Mouse (Mus musculus) midbrain, embryonic 11.5 days (tissue): ENCODE results near the gene Frmd7. TPM values are rescaled to one million over a fixed set of nuclear protein-coding genes. Genes with fewer than 3 reads are reported as not detected.

Experiments
- ATAC-seq: fragments of 200-750 bp; cut with Nextera tagmentation; 2 replicates; pipeline ENCODE4 v1.8.0; 2017; ENCODE audit warnings: moderate TSS enrichment, moderate library complexity; ENCODE audit not compliant: low FRiP score
- DNase-seq: peaks from one replicate; pipeline ENCODE4 v3.0.0; 2015; ENCODE audit warnings: low spot score; ENCODE audit errors: missing footprints
- H3K27ac ChIP-seq: fragments of 300-500 bp; sonication (generic); 2 replicates; pipeline ENCODE4 v1.5.1; 2014; ENCODE audit warnings: low read depth, low read length
- H3K27me3 ChIP-seq: fragments of 300-500 bp; sonication (generic); 2 replicates; pipeline ENCODE4 v1.6.1; 2014; ENCODE audit warnings: mild to moderate bottlenecking, low read length, moderate library complexity, mixed read lengths; ENCODE audit not compliant: control insufficient read depth, insufficient read depth
- H3K36me3 ChIP-seq: fragments of 300-500 bp; sonication (generic); 2 replicates; pipeline ENCODE4 v1.6.1; 2014; ENCODE audit warnings: mild to moderate bottlenecking, low read length, moderate library complexity, mixed read lengths; ENCODE audit not compliant: control insufficient read depth, insufficient read depth
- H3K4me1 ChIP-seq: fragments of 300-500 bp; sonication (generic); 2 replicates; pipeline ENCODE4 v1.6.1; 2014; ENCODE audit warnings: low read length; ENCODE audit not compliant: control insufficient read depth, insufficient read depth
- H3K4me2 ChIP-seq: fragments of 300-500 bp; sonication (generic); 2 replicates; pipeline ENCODE4 v1.6.1; 2014; ENCODE audit warnings: mild to moderate bottlenecking, moderate library complexity
- H3K4me3 ChIP-seq: fragments of 300-500 bp; sonication (generic); 2 replicates; pipeline ENCODE4 v1.5.1; 2014; ENCODE audit warnings: low read depth, low read length
- H3K9ac ChIP-seq: fragments of 300-500 bp; sonication (generic); 2 replicates; pipeline ENCODE4 v1.6.1; 2014; ENCODE audit warnings: low read length
- H3K9me3 ChIP-seq: fragments of 300-500 bp; sonication (generic); 2 replicates; pipeline ENCODE4 v1.6.1; 2016; ENCODE audit warnings: low read length; ENCODE audit not compliant: control insufficient read depth
- WGBS: fragments of 180-500 bp; shearing (Covaris S2); extraction: QIAGEN DNeasy Blood & Tissue Kit; methylation state at CpG from one replicate; pipeline ENCODE4 v1.1.7; 2014; 5-methylcytosine and 5-hydroxymethylcytosine counted together
- polyA plus RNA-seq: library from polyadenylated mRNA; unstranded; fragments of >200 nt; fragmentation: Nextera tagmentation; extraction: Ambion mirVana; gene quantifications from 2 replicates; pipeline ENCODE4 v1.2.1, GENCODE M21; 2014

The Frmd7 gene
- polyA plus RNA-seq, 1 experiment from 2014 or later = not detected

GRCm38 (mm10) chrX:50962955-50963354 is 20.4 kb upstream of the Frmd7 start:
- Histone ChIP-seq H3K4me1 (no peaks in the 10 kb centered on the region), H3K27ac (no peak overlapping the region), H3K9me3 (no peaks in the 10 kb centered on the region), H3K9ac (no peak overlapping the region), H3K36me3 (no peaks in the 10 kb centered on the region), H3K27me3 (no peaks in the 10 kb centered on the region), H3K4me3 (no peak overlapping the region), H3K4me2 (no peak overlapping the region)
- DNase-seq (no peak), ATAC-seq (no peak)
- 86% methylated on average over 6 of the region's 6 CpGs for WGBS

DNA sequence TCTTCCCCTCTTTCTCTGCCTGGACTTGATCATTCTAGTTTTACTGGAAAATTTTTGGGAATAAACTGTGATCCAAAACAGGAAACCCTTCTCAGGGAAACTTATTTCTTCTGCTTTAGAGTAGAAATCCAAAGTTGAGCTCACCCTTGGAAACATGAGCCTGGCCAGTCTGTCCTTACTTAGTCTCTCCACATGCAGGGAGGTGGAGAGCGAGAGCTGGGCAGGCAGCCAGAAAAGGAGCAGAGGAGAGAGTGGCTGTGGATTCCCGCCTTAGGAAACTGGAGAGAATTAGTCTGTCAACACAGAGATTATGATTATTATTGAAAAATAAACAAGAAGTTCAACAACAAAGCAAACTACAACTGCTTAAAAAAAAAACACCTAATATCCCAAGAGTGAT is 6.1 kb upstream of the Frmd7 start:
- no peak overlapping the region for H3K27ac ChIP-seq
- no peak overlapping the region for H3K4me3 ChIP-seq
- WGBS = 59% methylated on average over 2 of the region's 2 CpGs
- no peaks in the 10 kb centered on the region for H3K36me3 ChIP-seq
- no peak overlapping the region for H3K4me2 ChIP-seq
- no peak for DNase-seq
- H3K4me1 ChIP-seq = no peaks in the 10 kb centered on the region
- no peaks in the 10 kb centered on the region for H3K27me3 ChIP-seq
- no peaks in the 10 kb centered on the region for H3K9me3 ChIP-seq
- H3K9ac ChIP-seq = no peak overlapping the region
- no peak for ATAC-seq

DNA sequence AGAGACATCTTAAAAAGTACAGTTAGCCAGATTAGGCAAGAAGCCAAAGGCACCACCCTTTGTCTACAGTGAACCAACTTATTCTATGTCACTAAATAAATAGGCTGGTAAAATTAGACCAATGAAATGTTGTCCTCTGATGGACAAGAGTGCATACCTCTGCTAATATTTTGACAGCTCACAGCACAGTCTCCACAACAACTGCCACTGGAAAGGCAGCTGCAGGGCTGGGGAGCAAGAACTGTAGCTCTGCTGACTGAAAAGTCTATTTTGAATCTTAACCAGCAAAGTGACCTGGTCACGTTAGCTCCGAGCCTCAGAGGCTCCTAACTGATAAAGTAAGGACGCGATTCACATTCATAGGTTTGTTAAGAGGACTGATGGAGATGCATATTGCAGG is 5.6 kb upstream of the Frmd7 start:
- ATAC-seq (no peak), DNase-seq (no peak)
- H3K4me2 ChIP-seq = no peak overlapping the region
- H3K9ac ChIP-seq = no peak overlapping the region
- 92% methylated on average over 4 of the region's 4 CpGs for WGBS
- no peak overlapping the region for H3K4me3 ChIP-seq
- no peaks in the 10 kb centered on the region for H3K27me3 ChIP-seq
- no peaks in the 10 kb centered on the region for H3K36me3 ChIP-seq
- H3K27ac ChIP-seq = no peak overlapping the region
- H3K9me3 ChIP-seq = no peaks in the 10 kb centered on the region
- H3K4me1 ChIP-seq = no peaks in the 10 kb centered on the region

- 95% methylated on average over 3 of the region's 3 CpGs for WGBS
- no peak overlapping the region for H3K9ac ChIP-seq
- H3K4me2 ChIP-seq = no peak overlapping the region
- H3K4me3 ChIP-seq = no peak overlapping the region
- H3K4me1 ChIP-seq = no peaks in the 10 kb centered on the region
- DNase-seq (no peak), ATAC-seq (no peak)
- H3K9me3 ChIP-seq = no peaks in the 10 kb centered on the region
- H3K36me3 ChIP-seq = no peaks in the 10 kb centered on the region
- no peaks in the 10 kb centered on the region for H3K27me3 ChIP-seq
- H3K27ac ChIP-seq = no peak overlapping the region
Observed at GRCm38 (mm10) chrX:50937117-50937516, 5.4 kb downstream of the Frmd7 start.

DNA sequence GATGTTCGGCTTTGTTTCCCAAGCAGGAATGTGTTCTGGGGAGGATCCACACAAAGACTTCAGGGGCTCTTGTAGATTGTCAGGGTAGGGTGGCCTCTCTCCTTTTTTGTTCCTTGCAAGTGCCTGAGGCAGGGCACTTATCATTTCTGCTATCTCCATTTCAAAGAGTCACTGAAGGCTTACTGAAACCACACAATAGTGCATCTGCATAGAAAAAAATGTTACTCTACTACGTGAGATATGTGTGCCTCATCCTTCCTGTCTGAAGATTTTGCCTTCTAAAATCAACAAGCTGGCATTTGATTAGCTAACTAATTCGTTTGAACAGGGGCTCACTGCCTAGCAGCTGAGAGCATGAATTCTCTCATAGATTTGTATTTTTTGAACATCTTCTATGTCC is 12.2 kb downstream of the Frmd7 start:
- H3K4me2 ChIP-seq = no peak overlapping the region
- H3K9me3 ChIP-seq = no peaks in the 10 kb centered on the region
- H3K27me3 ChIP-seq = no peaks in the 10 kb centered on the region
- no peak for DNase-seq
- no peaks in the 10 kb centered on the region for H3K36me3 ChIP-seq
- no peak overlapping the region for H3K9ac ChIP-seq
- H3K27ac ChIP-seq = no peak overlapping the region
- ATAC-seq = no peak
- no peaks in the 10 kb centered on the region for H3K4me1 ChIP-seq
- 42% methylated on average over 3 of the region's 3 CpGs for WGBS
- H3K4me3 ChIP-seq = no peak overlapping the region

DNA sequence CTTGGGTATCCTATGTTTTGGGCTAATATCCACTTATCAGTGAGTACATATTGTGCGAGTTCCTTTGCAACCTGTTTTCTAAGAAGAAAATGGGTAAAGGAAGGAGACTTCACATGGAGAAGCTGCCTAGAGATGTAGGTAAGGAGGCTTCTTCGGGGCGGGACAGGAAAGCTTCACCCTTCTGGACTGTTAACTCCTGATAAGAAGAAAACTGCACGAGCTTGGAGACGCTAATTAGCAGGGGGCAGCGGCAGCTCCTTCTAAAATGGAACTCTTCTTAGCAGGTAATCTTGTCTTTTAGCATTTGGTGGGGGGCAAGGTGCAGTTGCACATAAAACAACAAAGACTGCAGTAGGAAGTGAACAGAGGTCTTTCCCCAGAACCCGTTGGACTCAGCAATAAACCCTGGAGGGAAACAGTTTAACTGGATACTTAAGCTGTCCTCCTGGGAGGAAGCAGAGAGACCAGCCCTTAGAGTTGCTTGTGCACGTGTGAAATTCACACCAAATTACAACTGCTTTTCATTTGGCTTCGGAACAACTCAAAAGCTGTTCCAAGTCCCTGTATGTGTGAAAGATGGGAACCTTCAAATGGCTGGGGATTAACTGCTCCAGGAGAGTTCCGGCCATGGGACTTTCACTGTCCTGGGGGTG is 15.5 kb downstream of the Frmd7 start:
- H3K9me3 ChIP-seq = no peaks in the 10 kb centered on the region
- no peaks in the 10 kb centered on the region for H3K36me3 ChIP-seq
- H3K4me1 ChIP-seq = no peaks in the 10 kb centered on the region
- ATAC-seq = no peak
- no peak overlapping the region for H3K4me3 ChIP-seq
- no peak overlapping the region for H3K4me2 ChIP-seq
- DNase-seq = no peak
- WGBS = 68% methylated on average over 10 of the region's 10 CpGs
- H3K27me3 ChIP-seq = no peaks in the 10 kb centered on the region
- no peak overlapping the region for H3K27ac ChIP-seq
- H3K9ac ChIP-seq = no peak overlapping the region

- Histone ChIP-seq H3K36me3 (no peaks in the 10 kb centered on the region), H3K27me3 (no peaks in the 10 kb centered on the region), H3K4me3 (no peak overlapping the region), H3K27ac (no peak overlapping the region), H3K9ac (no peak overlapping the region), H3K4me2 (no peak overlapping the region), H3K4me1 (no peaks in the 10 kb centered on the region), H3K9me3 (no peaks in the 10 kb centered on the region)
- 42% methylated on average over 18 of the region's 18 CpGs for WGBS
- ATAC-seq (no peak), DNase-seq (no peak)
Observed at GRCm38 (mm10) chrX:50924629-50925364, 17.7 kb downstream of the Frmd7 start.

DNA sequence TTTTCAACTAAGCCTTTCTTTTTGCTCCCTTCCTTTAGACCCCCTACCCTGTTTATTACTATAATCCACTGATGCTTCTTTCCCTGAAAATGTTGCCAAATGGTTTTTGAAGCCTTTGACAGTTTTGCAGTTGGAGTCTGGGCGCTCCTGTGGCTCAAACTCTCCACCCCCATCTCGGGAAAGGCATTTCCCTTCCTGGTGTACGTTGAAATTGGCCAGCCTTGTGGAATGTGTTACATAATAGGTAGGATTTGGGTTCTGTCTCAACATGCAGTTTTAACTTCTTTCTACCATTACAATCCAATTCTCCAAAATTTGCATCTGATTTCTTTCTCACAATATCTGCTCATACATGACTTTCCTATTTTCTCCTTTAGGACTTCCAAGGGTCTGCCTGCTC is 23.8 kb downstream of the Frmd7 start:
- Histone ChIP-seq H3K27ac (no peak overlapping the region), H3K9ac (no peak overlapping the region), H3K4me2 (no peak overlapping the region), H3K4me3 (no peak overlapping the region), H3K36me3 (no peaks in the 10 kb centered on the region), H3K9me3 (no peaks in the 10 kb centered on the region), H3K4me1 (no peaks in the 10 kb centered on the region), H3K27me3 (no peaks in the 10 kb centered on the region)
- ATAC-seq = no peak
- no peak for DNase-seq
- WGBS = 65% methylated on average over 3 of the region's 3 CpGs

DNA sequence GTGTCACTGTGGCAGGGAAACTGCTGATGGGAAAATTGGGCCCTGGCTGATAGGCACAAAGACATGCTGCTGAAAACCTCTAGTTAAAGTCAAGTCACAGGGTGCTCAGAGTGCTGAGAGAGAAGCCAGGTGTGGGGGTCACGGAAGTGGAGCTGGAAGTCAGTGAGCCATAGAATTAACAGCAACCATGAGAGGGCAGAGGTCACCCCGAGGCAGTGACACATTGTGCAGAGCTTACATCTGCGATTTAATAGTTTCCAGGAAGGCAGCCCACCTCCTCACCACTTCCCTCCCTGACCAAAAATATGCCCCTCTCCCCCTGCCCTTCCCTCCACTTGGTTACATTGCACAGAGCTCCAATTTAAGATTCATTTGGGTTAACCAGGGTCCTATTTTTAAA is 25.1 kb downstream of the Frmd7 start:
- no peaks in the 10 kb centered on the region for H3K27me3 ChIP-seq
- no peak overlapping the region for H3K4me2 ChIP-seq
- H3K9ac ChIP-seq = no peak overlapping the region
- DNase-seq (no peak), ATAC-seq (no peak)
- H3K9me3 ChIP-seq = no peaks in the 10 kb centered on the region
- H3K4me3 ChIP-seq = no peak overlapping the region
- H3K27ac ChIP-seq = no peak overlapping the region
- no peaks in the 10 kb centered on the region for H3K4me1 ChIP-seq
- 44% methylated on average over 3 of the region's 3 CpGs for WGBS
- no peaks in the 10 kb centered on the region for H3K36me3 ChIP-seq
